Mouse (Mus musculus) layer of hippocampus, adult 8-10 months (tissue): ENCODE measurements around the gene Sdhc. TPM values are rescaled to one million over a fixed set of nuclear protein-coding genes. Genes with fewer than 3 reads are reported as not detected.

Experiments used
- DNase-seq, 2 experiments: peaks; one replicate each; pipeline ENCODE4 v3.0.0; 2022; ENCODE audit warnings: low spot score in 2 of 2
- total RNA-seq, 4 experiments: library from RNA; stranded (reverse); gene quantifications; 2 replicates each; pipeline ENCODE4 v1.2.4; 2022

Sdhc gene
- 100 to 1,000 TPM; 201 to 206 (median 203) TPM for total RNA-seq

DNA sequence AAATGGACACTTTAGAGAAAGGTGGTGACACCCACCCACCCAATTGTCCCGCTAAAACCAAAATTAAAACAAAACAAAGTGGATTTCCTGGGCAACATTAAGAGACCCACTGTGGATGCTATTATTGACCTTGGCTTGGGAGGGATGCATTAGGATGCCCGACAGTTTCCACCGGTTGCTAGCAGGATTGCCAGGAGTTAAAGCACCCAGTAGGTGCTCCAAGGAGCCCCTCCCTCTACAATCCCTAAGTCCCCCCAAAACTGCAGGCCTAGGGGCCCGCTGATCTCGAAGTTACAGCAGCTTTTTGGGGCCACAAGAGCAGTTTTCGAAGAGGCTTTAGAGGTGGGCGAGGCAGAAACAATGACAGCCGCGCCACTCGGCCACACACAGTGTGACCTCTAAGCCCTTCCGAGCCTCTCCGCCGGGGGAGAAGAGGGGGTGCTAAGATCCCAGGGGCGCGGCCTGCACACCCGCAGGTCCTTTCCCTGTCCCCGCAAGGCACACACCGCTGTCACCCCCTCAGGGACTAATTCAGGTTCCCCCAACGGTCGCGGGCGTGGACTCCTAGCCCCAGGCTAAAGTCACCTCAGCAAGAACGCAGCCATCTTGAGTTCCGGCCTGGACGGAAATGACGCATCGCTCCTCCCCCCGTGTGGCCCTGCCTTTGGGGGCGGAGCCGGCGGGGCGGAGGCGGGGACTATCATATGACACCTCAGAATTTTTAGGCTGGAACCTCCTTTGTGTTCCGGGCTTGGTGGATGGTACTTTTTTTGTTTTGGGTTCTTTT is at the start of gene Sdhc, which contains the start of gene Mpz:
Gene Sdhc, minus strand, starts transcription at position 630 of the 787 bp plus-strand sequence.
Gene Mpz, plus strand, starts transcription at position 738 of the 787 bp plus-strand sequence.
- DNase-seq, result peak; percentile 91 to 94

DNA sequence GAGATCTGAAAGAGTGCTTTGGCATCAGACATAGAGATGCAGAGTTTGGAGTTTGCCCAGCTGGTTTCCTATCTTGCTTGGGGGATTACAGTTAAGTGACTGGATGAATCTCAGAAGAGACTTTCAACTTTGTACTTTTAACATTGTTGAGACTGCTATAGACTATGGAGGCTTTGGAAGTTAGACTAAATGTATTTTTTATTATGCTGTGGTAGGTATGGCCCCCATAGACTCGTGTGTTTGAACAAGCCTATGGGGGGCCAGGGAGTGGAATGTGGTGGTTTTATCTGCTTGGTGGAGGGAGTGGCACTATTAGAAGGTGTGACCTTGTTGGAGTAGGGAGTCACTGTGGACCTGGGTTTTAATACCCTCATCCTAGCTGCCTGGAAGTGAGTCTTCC is 49.1 kb upstream of the Sdhc start:
- DNase-seq, result no peak

DNA sequence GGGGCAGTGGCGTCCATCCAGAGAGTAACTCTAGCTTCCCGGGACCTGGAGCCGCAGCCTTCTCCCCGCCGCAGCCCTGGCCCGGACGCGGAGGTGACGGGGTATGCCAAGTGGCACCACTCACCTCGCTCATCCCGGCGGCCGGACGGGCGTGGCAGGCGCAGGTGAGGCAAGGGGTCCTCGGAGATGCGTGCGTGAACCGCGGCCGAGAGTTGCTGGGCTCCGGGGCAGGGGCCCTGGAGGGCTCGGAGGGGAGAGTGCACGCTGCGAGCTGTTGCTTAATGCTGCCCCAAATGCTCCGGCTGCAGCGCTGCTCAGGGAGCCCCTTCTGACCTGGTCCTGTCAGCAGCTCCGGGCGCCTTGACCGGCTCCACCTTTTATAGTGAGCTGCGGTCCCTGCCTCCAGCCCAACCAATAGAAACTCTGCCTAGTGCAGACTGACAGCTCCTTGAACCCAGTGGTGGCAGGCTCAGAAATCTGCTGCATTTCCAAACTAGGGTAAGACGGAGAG is 45.5 kb upstream of the Sdhc start, which contains the start of gene Pcp4l1:
Gene Pcp4l1, minus strand, starts transcription at position 382 of the 511 bp plus-strand sequence.
- peak; percentile 25 to 34 for DNase-seq

DNA sequence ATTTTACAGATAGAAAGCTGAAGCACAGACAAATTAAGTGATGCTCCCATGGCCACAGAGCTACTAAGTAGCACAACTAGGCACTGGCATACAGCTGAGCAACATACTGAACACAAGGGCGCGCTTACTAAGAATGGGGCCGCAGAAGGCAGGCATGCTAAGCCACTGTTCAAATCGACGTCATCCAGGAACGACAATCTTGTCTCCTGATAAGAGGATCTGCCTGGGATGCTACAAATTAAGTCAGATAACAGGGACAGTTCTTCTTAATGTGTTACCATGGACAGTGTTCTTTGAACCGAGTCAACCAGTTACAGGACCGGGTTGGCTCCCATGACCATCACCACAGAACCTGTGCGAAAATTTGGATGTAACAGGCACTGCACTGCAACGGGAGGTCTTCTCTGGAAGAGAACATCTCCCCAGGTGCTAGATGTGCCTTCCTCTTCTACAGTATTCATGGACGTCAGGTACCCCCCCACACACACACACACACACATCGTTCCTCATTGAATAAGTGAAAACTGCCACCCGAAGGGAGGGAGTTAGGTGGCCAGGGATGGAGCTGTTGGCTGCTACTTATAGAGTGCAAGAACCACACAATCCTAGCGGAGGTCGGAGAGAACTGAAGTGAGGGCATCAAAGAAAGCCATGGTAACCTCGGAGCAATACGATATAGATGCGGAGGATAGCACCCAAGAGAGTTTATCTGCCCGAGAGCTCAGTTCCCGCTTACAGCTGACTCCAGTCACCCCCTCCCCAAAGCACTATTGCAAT is 44.8 kb upstream of the Sdhc start:
- DNase-seq, result no peak

DNA sequence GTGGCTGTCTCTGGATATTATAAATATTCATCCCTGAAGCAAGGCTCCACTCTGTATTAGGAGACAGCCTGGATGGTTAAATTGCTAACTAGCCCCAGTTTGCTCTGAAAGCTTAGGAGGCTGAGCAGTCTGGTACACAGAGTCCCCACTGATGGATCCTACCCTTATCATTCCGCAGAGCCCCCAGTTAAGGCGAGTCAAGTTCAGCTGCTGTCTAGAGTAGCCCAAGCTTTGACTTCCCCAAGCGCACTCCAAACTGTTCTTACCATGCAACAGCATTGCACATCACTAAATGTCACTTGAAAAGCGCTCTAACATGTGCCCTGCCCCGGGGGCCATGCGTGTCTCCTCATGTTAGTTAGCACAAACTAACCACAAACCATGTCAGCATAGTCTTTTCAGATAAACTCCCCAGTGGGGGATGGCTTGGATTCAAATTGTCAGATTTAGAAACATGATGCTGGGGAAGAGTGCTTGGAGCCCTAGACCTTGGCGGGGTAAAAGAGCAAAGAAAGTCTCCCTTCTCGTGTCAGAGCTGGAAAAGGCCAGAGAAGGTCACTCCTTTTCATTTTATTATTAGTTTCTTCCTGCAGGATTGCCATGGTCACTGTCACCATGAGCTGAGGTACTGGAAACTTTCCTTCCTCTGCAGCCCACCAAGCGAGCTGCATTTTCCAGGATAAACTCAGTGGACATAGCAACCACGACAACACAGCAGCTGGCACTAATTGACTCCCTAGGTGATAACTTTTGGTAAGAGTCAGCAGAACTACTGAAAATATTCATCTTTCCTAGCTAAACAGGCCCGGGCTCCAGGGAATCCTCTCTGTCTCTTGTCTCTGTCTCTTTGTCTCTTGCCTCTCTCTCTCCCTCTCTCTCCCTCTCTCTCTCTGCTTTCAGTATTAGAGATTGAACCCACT is 43.8 kb upstream of the Sdhc start:
- DNase-seq, result no peak

DNA sequence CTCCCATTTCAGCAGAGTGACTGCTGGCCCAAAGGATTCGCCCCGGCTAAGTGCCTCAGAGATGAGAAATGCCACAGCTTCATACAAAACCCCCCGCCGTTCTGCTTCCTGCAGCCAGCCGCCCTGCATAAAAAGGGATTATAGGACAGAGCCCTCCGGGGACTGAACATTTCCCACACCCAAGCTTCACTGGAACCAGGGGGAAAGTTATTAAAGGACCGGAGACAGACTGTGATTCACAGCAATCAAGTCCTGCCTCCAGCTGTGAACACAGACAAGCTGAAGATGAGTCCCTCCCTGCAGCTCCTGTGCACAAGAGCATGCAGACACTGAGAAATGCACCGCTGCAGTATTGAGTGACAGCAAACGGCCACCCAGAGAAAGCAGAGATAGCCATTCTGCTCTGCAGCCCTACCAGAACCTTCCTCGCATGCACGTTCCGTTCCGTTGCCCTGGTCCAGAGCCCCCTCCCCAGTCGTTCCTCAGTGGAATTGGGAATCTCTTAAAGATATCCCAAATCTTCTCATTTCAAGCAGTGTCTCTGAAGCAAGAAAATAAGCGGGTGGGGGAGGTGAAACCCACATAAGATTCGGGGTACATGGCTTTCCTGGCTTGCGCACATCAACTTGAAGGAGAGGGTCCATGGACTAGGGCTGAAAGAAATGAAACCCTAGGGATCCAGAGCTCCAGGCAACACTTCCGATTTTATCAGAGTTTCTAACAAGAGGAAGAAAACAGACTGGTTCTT is 42.9 kb upstream of the Sdhc start:
- no peak for DNase-seq

DNA sequence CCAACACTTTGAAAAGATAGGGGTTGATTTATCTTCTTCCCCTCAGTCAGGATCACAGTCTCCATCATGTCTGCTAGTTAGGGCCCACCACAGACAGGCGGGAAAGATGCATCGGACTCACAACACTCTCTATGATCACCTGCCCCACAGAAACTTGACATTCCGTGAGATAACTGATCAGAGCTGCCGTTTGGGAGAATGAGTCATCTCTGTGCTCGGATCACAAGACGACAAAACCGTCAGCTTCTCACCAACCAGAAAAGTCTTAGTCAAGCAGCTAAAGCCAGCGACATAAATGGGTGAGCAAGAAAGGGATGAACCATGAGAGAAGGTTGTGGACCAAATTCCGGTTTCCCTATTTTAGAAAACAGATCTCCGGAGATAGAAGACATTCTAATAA is 41.9 kb upstream of the Sdhc start:
- DNase-seq, result no peak

DNA sequence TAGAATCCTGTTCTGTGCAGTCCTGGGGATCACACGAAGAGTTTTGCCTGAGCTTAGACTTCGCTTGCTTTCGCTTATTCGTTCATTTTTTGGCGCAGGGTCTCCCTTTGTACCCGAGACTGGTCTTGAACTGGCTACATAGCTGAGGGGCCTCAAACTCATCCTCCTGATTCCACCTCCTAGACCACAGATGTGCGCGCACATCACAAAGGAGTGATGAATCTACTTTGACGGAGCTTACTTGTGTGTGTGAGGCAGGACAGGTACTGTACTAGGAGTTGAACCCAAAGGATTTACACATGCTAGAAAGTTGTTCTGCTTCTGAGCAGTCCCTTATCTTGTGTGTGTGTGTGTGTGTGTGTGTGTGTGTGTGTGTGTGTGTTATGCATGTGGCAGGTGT is 40.4 kb upstream of the Sdhc start:
- DNase-seq, result no peak

DNA sequence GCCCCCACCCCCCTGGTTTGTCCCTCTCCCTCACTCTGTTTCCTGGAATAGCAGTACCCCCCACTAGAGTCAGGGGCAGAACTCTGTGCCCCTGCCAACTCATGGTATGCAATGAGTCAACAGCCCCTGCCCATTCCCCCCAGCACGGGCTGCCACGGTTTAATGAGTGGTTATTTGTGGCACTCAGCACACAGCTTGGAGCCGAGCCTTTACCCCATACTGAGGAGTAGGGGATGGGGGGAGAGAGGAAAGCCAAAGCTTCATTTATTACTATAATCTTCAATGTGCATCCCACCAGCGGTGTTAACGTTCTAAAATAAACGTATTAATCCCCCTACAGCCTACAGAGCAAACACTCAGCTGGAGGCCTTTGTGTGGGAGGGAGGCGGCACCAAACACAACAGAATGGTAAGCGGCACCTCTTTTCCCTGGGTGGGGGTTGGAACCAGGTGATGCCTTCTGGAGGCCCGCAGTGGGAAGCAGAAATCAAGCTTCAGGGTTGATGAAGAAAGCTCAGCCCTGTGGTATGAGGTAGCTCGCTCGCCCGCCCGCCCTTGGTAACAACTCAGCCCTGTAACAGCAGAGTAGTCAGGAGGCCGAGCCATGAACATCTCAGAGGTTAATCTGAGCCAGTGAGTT is 39.2 kb upstream of the Sdhc start:
- no peak for DNase-seq

DNA sequence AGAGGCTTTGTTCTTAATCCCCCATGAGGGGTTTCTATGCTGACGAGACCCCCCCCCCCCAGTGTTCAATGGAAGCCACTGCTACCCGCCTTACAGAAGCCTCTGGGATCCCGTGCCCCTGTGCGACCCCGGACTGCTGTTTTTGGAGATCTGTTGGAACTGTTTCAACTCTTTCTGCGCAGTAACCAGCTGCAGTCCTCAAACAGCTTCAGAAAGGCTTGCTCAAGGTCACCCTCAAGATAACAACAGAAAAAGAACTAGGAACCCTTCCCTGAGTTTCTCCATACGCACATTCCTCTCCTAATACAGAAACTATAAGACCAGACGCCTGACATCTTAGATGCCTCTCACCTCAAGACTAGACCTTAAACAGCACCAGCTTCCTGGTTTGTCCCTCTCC is 38.6 kb upstream of the Sdhc start:
- DNase-seq, result no peak

DNA sequence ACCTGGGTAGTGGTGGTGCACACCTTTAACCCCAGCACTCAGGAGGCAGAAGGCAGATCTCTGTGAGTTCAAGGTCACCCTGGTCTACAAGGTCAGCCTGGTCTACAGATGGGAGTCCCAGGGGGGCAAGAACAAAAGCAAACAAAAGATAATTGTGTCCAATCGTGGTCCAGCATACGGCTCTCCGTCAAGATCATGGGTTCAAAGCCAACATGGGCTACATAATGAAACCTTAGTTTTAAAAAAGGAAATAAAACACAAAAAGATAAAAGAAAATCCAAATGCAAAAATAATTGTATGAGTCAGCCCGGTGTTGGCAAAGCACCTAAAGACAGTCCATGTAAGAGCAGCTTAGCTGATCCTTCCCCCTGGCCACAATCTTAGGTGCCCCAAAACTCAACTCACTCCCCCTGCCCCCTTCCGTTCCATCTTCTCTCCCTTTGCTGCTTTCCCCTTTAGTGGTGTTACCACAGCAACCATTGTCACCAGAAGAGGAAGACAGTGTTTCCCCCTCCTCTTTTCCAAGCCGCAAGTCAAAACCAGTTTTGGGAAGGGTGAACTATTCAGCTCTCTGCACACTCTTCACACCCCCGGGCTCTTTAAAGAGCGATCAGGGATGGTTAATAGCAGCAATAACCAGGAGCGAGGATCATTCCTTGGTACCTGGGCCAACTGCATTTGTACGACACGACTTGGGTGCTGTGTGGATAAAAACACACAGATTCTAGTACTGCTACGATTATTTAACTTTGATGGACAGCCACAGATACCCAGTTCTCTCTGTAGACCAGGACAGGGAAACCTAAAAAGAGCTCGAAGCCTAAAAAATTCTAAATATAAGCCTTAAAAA is 37.7 kb upstream of the Sdhc start:
- DNase-seq, result no peak

DNA sequence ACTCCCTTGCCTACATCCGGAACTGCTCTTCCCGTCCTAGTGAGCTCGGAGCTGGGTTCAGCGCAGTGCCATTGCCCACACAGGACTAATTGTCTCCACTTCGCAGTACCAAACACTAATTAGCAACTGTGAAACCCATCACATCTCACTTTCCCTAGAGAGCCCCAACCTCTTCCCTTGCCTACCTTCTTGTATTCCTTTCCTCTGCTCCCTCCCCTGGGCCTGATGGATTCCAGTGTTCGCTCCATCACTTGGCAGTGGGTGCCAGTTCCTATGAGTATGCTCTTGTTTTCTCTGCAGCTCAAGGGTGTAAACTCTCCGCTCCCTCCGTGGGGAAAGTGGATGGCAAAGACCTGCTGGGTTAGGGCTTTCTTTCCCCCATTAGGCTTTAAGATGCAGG is 35.3 kb upstream of the Sdhc start:
- no peak for DNase-seq

DNA sequence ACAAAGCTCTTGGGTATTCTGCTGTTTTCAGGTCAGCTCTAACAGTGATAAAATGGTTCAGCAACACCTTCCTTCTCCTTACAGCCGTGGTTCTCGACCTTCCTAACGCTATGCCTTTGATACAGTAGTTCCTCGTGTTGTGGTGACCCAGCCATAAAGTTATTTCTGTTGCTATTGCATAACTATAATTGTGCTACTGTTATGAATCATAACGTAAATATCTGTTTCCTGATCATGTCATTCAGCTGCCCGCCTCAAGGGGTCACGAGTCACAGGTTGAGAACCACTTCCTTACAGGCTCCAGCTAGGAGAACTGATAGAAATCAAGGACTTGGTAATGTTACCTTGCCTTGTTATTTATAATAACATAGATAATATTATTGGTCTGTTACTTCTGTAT is 33.9 kb upstream of the Sdhc start:
- DNase-seq, result no peak

DNA sequence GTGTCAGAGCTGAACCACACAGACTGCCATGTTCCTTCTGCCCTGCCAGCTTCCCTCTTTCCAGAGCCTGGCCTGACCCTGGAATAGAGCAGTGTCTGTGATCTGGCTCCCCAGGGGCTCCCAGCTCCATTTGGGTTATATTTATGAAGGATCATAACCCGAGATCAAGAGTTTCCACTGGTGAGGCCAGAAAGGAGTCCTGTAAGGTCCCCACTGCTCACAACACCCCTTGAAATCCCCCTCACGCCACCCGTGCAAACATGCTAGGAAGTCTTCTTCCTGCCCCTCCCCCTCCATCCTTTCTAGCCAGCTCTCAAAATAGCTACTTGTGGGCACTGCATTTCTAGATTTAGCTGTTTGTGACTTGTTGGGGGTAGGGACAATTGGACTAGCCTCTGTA is 33.2 kb upstream of the Sdhc start:
- DNase-seq, result no peak

DNA sequence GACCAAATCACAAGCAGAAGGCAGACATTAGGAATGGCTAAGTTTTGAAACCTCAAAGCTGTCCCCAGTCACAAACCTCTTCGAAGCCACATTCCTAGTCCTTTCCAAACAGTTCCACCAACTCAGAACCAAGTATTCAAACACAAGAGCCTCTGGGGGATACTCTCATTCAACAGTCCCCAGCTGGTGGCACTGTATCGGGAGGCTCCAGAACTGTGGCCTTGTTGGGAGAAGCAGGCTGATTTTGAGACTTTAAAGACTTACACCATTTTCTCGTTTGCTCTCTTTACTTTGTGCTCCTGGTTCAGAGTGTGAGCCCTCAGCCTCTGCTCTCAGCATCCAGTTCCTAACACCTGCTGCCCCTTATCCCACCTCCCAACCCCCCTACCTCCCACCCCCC is 32.6 kb upstream of the Sdhc start:
- DNase-seq, result no peak

DNA sequence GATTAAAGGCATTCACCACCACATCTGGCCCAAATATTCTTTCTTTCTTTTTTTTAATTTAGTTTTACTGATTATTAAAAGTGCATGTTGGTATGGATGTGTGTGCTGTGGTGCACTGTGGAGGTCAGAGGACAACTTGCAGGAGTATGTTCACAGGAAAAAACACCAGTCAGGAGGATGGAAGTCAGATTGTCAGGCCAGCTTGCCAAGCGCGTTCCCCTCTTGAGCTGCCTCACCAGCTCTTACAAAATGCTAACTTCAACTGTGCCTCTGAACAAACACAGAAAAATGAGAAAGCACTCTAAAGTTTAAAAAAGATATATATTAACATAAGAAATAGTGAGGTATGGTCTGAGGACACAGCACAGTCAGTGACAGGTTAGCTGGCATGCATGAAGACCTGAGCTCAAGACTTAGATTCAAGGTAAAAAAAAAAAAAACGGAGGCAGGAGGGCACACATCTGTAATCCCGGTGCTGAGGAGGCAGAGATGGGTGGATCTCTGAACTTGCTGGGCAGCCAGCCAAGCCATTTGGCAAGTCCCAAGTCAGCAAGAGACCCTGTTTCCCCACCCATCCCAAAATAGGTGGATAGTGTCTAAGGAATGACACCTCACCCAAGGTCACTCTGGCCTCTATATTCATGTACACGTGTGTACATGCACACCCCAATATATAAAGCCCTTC is 29.2 kb upstream of the Sdhc start:
- no peak for DNase-seq

DNA sequence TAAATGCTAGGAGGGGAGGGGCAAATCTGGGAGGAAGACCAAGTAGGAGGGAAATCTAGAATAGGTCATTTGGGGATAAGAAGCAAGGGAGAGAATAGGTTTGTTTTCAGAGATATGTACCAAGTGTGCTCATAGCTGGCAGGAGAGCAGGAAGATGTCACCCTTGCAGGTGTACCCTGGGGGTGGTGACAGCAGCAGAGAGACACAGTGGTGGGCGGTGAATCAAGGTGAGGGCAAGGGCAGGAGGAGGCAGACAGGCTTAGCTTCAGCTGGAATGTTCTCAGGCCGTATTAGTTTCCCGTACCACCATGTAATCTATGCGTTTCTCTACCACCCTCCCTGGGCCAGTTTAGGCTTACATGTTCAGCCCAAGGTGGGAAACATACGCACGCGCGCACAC is 22.4 kb upstream of the Sdhc start:
- no peak for DNase-seq

DNA sequence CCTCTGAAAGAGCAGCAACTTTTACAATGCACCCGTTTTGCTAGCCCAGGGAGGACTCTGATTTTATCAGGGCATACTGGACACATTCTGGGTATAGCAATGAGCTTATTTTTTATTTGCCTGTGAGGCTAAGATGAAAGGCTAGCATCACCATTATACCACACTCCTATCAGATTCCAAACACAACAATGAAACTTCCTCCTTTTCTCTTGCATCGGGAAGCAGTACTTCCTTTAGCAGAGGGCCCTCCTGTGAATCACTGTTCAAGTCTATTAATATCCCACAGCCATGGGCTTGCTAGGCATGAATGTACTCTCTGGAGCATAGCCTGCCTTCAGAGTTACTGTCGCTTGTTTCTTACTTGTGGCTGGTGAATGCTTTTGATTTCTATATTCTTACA is 20.7 kb upstream of the Sdhc start:
- no peak for DNase-seq

DNA sequence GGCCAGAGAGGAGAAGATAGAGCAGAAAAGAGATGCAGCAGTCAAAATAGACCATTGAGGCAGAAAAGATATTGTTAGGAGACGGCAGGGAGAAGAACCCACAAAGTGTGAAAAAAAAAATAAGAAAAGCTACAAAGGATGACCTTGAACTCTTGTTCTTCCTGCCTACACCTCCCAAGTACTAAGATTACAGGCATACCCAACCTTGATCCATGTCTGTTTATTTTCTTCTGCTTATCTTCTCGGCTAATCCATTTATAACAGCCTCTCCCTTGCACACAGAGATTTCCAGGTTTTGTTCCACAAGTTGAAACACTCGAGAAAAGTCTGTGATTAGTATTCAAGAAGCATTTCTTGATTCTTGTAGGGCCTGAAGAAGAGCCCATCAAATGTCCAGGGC is 19.5 kb upstream of the Sdhc start:
- DNase-seq, result no peak
